ENCODE assay signal across 8 mouse cellular contexts in the genomic region with DNA sequence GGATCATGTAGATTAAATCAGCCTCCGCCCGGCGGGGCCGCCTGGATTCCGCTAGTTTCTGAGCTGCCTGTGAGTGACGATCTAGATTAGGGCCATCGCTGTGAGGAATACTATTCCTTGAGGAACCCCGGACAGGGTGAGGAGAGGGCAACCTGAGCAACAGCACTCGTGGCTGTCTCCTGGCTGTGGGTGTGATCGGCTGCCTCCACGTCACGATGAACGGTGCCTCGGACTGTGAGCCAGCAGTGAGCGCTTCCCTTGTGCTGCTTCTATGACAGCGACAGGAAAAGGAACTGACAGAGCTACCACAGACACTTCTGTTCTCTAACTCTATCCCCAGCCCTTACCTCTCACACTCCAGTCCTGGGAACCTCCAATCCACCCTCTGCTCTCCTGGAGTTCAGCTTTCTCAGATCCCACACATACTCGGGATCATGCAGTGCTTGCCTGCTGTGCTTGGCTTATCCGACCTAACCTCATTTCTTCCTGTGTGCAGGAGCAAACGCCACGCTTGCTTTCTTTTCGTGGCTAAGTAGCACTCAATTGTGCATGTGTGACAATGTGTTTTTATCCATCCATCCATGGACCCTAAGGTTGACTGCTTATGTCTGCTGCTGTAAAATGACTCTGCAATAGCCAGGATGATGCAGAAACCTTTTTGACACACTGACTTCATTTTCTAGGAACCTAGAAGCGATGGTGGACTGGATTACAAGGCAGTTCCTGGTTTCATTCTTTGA. TPM values are rescaled to one million over a fixed set of nuclear protein-coding genes. Genes with fewer than 3 reads are reported as not detected.
A peak's percentile ranks its signal among the peaks of the same experiment; 100 is the strongest.
DNase-seq lines count a peak whose midpoint lies in the region; ATAC-seq and TF ChIP-seq lines count a peak whose summit lies in the region.

No protein-coding gene starts in this region.

- no peak for TF ChIP-seq CTCF in bone marrow macrophage, adult 2 months (IDR thresholded peaks at IDR 0.05; ENCODE audit: low read depth, low read length)

- H3K9ac ChIP-seq in hindbrain, embryonic 14.5 days: no peak overlapping the region

- peak; percentile 21 to 45 for DNase-seq in layer of hippocampus, postnatal 10 days (ENCODE audit: low spot score in 2 of 2)
- DNase-seq in layer of hippocampus, postnatal 25 days (ENCODE audit: extremely low spot score in 1 of 2, low spot score in 1 of 2): no peak
- peak; percentile 22 for DNase-seq in heart, postnatal 4 days
- peak; percentile 41 to 42 for DNase-seq in natural killer cell, adult 2 months (ENCODE audit: low spot score in 2 of 2)
- DNase-seq in hindbrain, embryonic 14.5 days (ENCODE audit: low spot score): no peak
- no peak for DNase-seq in embryo, embryonic 11 days
- DNase-seq in adrenal gland, adult 18-20 months (ENCODE audit: low spot score in 2 of 2): no peak

- ATAC-seq in hindbrain, embryonic 14.5 days (ENCODE audit: low FRiP score): no peak

- no peaks in the 10 kb centered on the region for H3K36me3 ChIP-seq in hindbrain, embryonic 14.5 days (replicated peaks; ENCODE audit: control insufficient read depth, insufficient read depth)

- H3K4me3 ChIP-seq in bone marrow macrophage, adult 2 months (ENCODE audit: insufficient read depth, low read length): peak overlapping the region; percentile 52
- H3K4me3 ChIP-seq in hindbrain, embryonic 14.5 days (replicated peaks; ENCODE audit: low read length): no peak overlapping the region

- H3K9me3 ChIP-seq in hindbrain, embryonic 14.5 days (ENCODE audit: control insufficient read depth, low read length): no peaks in the 10 kb centered on the region

- H3K4me2 ChIP-seq in hindbrain, embryonic 14.5 days (replicated peaks): no peak overlapping the region

- TF ChIP-seq POLR2A in bone marrow macrophage, adult 2 months (IDR thresholded peaks at IDR 0.05; ENCODE audit: borderline replicate concordance, low read depth, low read length): no peak

- no peaks in the 10 kb centered on the region for H3K27me3 ChIP-seq in hindbrain, embryonic 14.5 days (ENCODE audit: control insufficient read depth, insufficient read depth, low read length)

- WGBS in hindbrain, embryonic 14.5 days: 73% methylated on average over 22 of the region's 22 CpGs

- H3K4me1 ChIP-seq in bone marrow macrophage, adult 2 months (ENCODE audit: control insufficient read depth, insufficient read depth, low read length): peaks cover 22% of the 10 kb centered on the region
- H3K4me1 ChIP-seq in hindbrain, embryonic 14.5 days (replicated peaks; ENCODE audit: control insufficient read depth, insufficient read depth, low read length): peaks cover 9% of the 10 kb centered on the region

- no peak overlapping the region for H3K27ac ChIP-seq in bone marrow macrophage, adult 2 months (ENCODE audit: insufficient read depth, low read depth, low read length)
- no peak overlapping the region for H3K27ac ChIP-seq in hindbrain, embryonic 14.5 days

RNA-seq across cellular contexts. Expression of a gene that starts 8.3 kb away (rescaled TPM):
- total RNA-seq in layer of hippocampus, postnatal 10 days (2021): 10 to 100 TPM; 48.8 to 51.9 TPM
- total RNA-seq in layer of hippocampus, postnatal 25 days (2021): 10 to 100 TPM; 40.1 to 47.9 TPM
- 27.7 and 31.0 TPM in 2 replicates for polyA plus RNA-seq in bone marrow macrophage, adult 2 months (2012; ENCODE audit: insufficient read depth, insufficient read length, missing spikeins)
- total RNA-seq in heart, postnatal 4 days (2021): 10 to 100 TPM; 20.8 to 23.2 TPM
- polyA plus RNA-seq in hindbrain, embryonic 14.5 days (2014; fragmentation: Nextera tagmentation; extraction: Ambion mirVana): 15.2 and 17.0 TPM in 2 replicates
- total RNA-seq in adrenal gland, adult 18-20 months (2021): 10 to 100 TPM; 13.9 to 14.7 TPM

RNA-seq across cellular contexts. Expression of a gene that starts 8.4 kb away (rescaled TPM):
- total RNA-seq in layer of hippocampus, postnatal 10 days (2021): 100 to 1,000 TPM; 293 to 294 TPM
- 100 to 1,000 TPM; 233 to 266 TPM for total RNA-seq in layer of hippocampus, postnatal 25 days (2021)
- polyA plus RNA-seq in bone marrow macrophage, adult 2 months (2012; ENCODE audit: insufficient read depth, insufficient read length, missing spikeins): 327 and 351 TPM in 2 replicates
- total RNA-seq in heart, postnatal 4 days (2021): 100 to 1,000 TPM; 224 to 252 TPM
- polyA plus RNA-seq in hindbrain, embryonic 14.5 days (2014; fragmentation: Nextera tagmentation; extraction: Ambion mirVana): 461 and 464 TPM in 2 replicates
- total RNA-seq in adrenal gland, adult 18-20 months (2021): 100 to 1,000 TPM; 324 to 336 TPM

Comparison
In these comparisons a context has a peak if more than half of its experiments do, and no peak if none do; other contexts are left out.
1. DNase-seq: peak in layer of hippocampus, postnatal 10 days (2 of 2), heart, postnatal 4 days (single experiment) and natural killer cell, adult 2 months (2 of 2); none in layer of hippocampus, postnatal 25 days (0 of 2), hindbrain, embryonic 14.5 days (single experiment), embryo, embryonic 11 days (single experiment) and adrenal gland, adult 18-20 months (0 of 2).